Mouse (Mus musculus) urinary bladder, postnatal 36 days (tissue): Measurements from ENCODE around the gene Tmem243.
A peak's percentile ranks its signal among the peaks of the same experiment; 100 is the strongest.
"Not testable (repeated sequence)": the region's sequence is repeated elsewhere in the genome, so short reads cannot be mapped to it uniquely, and the experiment has no call there.

ENCODE experiments used
- DNase-seq, 2 experiments: peaks; one replicate each; pipeline ENCODE4 v3.0.0; 2022; ENCODE audit warnings: low spot score in 2 of 2, mixed read lengths in 1 of 2

Tmem243 gene

DNA sequence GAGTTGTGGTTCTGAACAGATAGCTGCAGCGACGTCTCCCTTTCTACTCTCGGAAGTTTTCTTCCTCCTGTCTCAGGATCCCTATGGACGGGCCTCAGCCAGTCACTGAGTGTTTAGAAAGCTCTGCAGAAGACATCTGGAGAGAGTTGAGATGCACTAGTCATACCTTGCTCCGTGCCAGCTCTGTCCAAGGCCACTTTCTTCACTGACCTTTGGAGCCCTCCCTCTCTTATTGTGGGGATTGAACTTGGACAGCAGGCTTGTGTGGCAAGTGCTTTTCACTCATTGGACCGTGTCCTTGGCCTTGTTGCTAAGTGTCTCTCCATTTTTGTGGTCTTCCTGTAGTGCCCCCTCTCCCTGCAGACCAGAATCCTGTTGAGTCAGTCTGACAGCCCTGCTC lies 6.3 kb downstream of the Tmem243 start:
- DNase-seq = no peak

GRCm38 (mm10) chr5:9107296-9108089 lies 7.0 kb downstream of the Tmem243 start:
- DNase-seq = no peak

GRCm38 (mm10) chr5:9108490-9108889 lies 8.0 kb downstream of the Tmem243 start:
- no peak for DNase-seq

GRCm38 (mm10) chr5:9109582-9109981 lies 9.1 kb downstream of the Tmem243 start:
- no peak for DNase-seq

DNA sequence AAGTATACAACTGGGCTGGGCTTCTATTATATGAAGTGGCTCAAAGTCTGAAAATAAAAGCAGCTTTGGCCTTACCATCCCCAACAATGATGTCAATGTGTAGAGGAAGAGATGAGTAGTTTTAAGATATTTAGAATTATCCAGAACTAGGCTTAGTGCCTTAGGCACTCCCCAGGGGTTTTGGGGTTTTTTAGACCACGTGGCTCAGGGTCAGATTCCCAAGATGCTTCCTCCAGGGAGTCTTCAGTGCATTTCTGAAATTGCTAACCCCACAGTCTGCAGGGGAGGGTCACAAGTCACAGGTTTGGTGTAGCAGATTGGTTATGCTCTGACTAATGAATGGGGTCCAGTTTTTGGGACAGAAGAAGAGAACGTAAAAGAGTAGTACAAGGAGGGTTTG lies 10.8 kb downstream of the Tmem243 start:
- no peak for DNase-seq

- DNase-seq = peak; percentile 15 to 36
These were observed 11.3 kb downstream of the Tmem243 start for GRCm38 (mm10) chr5:9111759-9112158.

DNA sequence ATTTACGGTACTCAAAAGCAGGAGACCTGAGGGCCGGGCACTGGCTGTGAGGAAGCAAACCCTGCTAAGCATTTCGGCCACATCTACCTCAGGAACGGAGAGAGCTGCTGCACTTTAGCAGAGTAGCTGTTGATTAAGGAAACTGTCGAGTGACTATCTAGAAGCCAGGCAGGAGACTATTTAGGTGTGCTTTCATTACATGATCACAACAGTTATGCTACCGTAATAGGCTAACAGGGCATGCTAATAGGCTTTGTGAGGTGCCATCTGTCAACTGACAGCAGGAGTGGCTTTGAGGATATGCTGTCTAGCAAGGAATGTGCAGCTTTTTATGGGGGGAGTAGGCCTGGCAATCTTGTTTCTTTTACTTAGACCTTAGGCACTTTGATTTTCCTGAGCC lies 13.7 kb downstream of the Tmem243 start:
- no peak for DNase-seq

DNA sequence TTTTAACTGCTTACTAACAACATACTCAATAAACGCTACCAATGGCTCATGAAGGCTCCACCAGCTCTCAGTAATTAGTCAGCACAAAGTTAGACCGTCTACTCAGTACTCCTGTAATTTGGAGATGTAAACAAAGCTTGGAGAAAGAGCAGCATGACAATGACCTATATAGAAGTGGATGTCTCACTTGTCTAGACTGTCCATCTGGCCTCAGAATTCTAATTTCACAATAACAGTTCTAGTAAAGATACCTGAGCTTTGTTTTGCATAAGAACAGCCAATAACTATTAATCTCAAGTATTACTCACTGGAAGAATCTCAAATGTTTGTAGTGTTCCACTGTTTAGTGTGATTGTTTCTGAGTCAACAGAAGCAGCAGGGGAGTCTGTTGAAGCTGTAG lies 23.7 kb downstream of the Tmem243 start:
- no peak for DNase-seq

DNA sequence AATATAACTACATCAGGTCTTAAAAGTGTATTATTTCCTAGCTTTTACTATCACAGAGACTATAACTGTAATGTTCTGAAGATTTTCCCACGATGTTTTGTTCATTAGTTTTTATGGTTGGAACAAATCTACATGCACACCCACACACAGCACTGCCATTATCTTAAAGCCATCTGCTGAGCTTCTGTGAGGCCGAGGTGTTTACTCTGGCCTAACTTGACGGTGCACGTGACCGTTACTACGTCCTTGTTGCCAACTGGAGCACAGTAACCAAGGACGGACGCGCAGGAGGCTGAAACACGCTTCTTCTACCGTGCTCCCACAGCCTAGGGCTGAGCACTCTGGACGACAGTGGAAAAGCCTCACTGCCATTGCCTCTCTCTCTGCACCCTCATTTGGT lies 28.1 kb downstream of the Tmem243 start:
- no peak for DNase-seq

DNA sequence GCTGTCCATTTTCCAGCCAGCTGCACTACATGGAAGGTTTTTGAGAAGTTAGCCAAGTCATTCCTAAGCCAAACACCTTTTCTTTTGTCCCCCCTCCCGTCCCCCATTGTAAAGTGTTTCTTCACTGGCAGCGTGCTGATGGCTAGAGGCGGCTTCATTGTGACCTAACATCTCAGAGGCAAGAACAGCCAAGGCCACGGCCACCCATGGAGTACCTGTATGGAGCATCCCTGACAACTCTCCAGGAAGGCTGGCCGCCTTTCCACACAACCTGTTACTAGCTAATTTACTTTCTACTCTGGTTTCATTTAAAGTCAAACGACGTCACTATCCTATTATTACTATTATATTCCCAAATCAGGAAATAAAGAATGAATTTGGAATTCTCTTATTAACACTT lies 31.3 kb downstream of the Tmem243 start:
- DNase-seq = no peak

- DNase-seq = no peak
These were observed 35.1 kb downstream of the Tmem243 start for GRCm38 (mm10) chr5:9135588-9135987.

DNA sequence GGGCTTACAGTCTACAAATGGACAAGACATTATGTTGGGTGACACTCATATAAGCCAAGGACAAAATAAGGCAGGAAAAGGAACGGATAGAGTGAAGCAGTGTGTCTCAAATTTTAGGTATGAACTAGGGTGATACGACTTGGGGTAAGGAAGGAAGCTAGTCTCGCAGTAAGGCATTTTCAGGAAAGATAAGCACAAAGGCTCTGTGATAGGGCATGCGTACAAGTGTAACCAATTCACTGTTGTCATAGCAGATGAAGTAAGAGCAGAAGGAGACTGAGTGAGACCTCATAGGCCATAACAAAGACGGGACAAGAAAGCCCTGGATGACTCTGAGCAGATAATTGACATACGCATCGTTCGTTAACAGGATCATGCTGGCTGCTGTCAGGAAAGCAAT lies 40.3 kb downstream of the Tmem243 start:
- no peak for DNase-seq

GRCm38 (mm10) chr5:9142376-9142775 lies 41.9 kb downstream of the Tmem243 start:
- DNase-seq = no peak

DNA sequence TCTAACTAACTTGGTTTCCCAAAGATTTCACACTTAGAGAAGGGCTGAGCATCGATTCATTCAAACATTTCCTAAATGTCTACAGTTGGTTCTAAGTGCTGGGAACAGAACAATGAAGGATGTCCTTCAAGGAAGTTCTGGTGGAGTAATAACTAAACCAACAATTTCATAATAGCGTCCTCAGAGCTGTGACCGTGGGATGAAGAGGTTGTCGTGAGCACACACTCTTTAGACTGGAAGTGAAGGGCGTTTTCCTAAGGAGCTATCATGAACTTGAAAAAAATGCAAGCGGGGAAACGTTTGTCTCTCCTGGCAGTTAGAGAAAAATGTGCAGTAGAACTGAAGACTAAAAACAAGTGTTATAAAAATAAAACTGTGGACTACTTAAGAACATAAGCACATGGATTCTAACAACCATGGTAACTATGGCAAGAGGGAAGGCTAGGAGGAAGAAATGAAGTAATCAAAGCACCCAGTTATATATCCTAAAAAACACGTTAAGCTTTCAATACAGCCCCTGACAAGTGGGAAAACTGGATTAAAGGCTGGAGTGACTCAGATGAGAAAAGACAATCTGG lies 48.9 kb downstream of the Tmem243 start:
- DNase-seq = no peak

GRCm38 (mm10) chr5:9156746-9157145 lies 56.3 kb downstream of the Tmem243 start:
- no peak for DNase-seq

DNA sequence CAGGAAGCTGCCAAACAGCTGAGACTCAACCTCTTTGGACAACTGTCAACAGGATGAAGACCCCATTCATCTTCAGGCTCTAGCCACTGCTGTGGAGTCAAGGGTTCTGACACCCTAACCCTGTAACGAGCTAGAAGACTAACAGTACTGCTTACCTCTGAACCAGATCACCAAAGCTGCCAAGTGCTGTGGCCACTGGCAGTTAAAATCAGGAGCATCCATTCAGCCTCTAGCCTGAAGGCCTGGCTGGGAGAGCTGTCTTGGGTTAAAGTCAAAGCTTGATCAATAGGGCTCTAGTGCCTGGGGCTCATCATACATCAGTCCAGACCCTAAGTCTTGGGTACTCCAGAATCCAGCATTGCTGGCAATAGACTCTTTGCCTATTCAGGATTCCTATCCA lies 56.9 kb downstream of the Tmem243 start:
- no peak for DNase-seq

DNA sequence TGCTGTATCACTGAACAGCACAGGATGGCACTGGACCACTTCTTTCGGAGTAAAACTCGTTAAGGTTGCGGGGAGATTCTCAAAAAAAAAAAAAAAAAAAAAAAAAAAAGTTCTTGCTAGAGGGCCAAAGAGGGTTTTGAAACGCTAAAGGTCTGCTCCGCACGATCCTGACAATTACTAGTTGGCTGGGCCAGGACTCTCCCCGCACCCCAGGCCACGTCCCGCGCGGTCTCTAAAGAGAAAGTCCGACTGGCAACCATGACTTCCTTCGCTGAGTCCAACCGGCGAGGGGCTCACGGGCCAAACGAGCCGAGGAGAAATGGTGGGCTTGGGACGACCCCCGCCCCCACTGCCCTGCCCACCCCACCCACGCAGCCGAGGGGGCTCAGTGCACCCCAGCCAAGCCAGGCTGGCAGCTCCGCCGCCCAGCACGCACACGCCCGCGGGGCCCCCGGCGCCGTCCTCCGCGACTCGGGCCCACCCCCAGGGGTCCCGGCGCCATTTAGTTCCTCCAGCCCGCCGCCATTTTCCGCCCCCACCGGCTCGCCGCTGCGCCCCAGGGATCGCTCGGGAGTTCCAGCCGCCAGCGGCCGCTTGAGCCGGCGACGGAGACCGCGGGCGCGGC lies 60.5 kb downstream of the Tmem243 start:
- peak in 1 of 2 experiments; percentile 29 for DNase-seq

DNA sequence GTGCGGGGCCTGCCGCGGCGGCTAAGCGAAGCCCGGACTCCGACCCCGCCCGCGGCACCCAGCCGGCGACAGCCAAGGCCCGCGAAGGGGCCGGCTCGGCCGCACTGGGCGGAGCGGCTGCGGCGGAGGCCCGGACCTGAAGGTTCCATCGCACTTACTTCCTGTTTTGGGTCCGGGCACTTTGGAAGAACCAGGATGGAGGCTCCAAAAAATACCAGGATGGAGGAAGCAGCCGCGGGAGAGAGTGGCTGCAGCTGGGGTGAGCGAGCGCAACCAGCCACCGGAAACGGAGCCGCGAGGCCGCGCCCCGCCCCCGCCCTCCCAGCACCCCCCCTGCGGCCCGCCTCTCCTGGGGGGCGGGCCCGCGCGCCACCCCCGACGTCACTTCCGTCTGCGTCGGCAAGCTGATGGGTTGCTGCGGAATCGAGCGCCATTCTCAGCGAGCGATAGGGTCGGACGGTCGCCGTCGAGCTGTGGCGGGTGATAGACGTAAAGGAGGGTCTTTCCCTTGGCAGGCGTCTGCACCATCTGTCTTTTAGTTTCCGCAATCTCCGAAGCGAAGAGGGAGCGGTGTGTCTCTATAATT lies 61.1 kb downstream of the Tmem243 start, which contains the start of gene Dmtf1:
Gene Dmtf1, minus strand, starts transcription at position 321 of the 586 bp plus-strand sequence.
- DNase-seq = peak; percentile 83 to 88

DNA sequence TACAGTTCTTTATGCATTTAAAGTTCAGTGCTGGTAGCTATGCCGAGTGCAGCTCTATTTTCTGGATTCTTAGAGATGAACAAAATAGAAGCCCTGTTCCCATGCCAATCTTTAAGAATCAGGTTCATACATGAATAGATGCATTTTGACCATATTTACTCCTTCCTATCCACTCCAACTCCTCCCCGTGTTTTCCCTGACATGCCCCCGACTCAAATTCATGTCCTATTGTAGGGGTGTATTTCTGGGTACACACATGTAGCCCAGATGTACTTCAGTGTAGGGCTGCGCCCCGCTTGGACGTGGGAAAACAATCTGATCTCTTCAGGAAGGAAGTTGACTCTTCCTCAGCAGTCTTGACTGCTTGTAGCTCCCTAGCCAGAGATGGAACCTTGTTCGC lies 61.6 kb downstream of the Tmem243 start:
- no peak for DNase-seq

GRCm38 (mm10) chr5:9163411-9163810 lies 62.9 kb downstream of the Tmem243 start:
- no peak for DNase-seq

DNA sequence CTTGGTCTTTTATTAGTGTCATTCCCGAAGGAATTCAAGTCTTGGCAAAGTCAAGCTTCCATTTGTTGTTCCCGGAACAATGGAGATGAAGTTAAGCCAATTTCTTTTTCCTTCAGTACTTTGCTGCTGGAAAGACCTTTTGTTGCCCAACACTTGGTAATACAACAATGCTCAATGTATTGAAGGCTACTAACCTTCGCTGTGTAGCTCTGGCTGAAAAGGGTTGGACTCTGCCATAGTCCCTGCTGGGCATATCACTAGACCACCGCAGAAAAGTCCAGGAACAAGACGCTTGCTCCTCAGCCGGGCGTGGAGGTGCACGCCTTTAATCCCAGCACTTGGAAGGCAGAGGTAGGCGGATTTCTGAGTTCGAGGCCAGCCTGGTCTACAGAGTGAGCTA lies 64.7 kb downstream of the Tmem243 start:
- DNase-seq = not testable (repeated sequence)

- DNase-seq = no peak
These were observed 65.9 kb downstream of the Tmem243 start for GRCm38 (mm10) chr5:9166366-9166765.
